Mouse (Mus musculus) liver, adult 2 months (tissue): ENCODE results near the gene Snx1.

Experiments used
- CTCF ChIP-seq: fragments of 200-500 bp; IDR thresholded peaks from 2 replicates; pipeline ENCODE4 v1.5.1; 2011; ENCODE audit warnings: low read depth, low read length, control low read depth
- POLR2A ChIP-seq: fragments of 200-500 bp; IDR thresholded peaks from 2 replicates; pipeline ENCODE4 v1.6.1; 2011; ENCODE audit warnings: low read length, control low read depth; ENCODE audit not compliant: insufficient read depth; ENCODE audit errors: extremely low read depth

DNA sequence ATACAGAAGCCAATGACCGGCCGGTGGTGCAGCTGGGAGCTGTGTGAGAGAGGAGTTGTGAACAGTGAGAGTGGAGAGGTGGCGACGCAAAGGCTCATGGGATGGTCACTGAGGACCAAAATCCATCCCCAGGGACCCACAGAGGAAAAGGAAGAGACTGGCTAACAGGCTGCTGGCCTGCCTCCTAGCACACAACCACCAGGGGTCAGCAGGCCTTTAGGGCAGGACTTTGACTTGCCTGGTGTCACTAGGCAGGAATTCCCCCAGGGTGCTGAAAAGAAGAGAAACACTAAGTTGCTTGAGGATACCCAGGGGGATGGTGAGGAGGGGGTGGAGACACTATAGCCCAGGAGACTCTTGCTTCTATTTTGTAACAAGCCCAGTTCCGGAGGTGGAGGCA lies 58.8 kb downstream of the Snx1 start:
- TF ChIP-seq POLR2A (no peak), CTCF (peak; percentile 85)
